Mouse (Mus musculus) olfactory bulb, adult 2 months (tissue): ENCODE results near the gene Npas4.

Experiments
- CTCF ChIP-seq: fragments of 200-500 bp; IDR thresholded peaks from 2 replicates; pipeline ENCODE4 v1.5.1; 2012; ENCODE audit warnings: low read depth, mild to moderate bottlenecking, low read length, moderate library complexity; ENCODE audit not compliant: insufficient read depth
- POLR2A ChIP-seq: fragments of 200-500 bp; IDR thresholded peaks from 2 replicates; pipeline ENCODE4 v1.6.1; 2012; ENCODE audit warnings: mild to moderate bottlenecking, low read depth, low read length, moderate library complexity; ENCODE audit not compliant: insufficient read depth

DNA sequence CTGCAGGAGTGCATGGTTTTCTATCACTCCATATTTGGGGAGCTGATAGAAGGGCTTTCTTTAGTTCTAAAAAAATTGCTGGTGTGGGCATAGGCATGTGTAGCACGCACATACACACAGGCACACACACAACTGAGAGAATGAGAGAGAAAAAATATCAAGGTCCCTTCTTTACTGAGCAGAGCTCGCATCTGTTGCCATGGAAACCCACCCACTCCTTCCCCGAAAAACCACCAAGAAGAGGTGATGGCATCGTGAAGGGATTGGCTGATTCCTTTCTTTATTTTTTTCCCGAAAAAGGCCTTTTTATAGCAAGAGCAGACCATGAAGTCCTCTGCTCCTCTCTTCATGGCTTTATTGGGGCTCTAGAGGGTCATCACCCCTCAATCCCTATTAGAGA lies 3.9 kb upstream of the Npas4 start:
- no peak for TF ChIP-seq POLR2A
- no peak for TF ChIP-seq CTCF
